Mouse (Mus musculus) olfactory bulb, adult 2 months (tissue): ENCODE data around the gene Mrpl39.

Experiments used
- CTCF ChIP-seq: fragments of 200-500 bp; IDR thresholded peaks from 2 replicates; pipeline ENCODE4 v1.5.1; 2012; ENCODE audit warnings: low read depth, mild to moderate bottlenecking, low read length, moderate library complexity; ENCODE audit not compliant: insufficient read depth
- POLR2A ChIP-seq: fragments of 200-500 bp; IDR thresholded peaks from 2 replicates; pipeline ENCODE4 v1.6.1; 2012; ENCODE audit warnings: mild to moderate bottlenecking, low read depth, low read length, moderate library complexity; ENCODE audit not compliant: insufficient read depth

- TF ChIP-seq POLR2A (no peak), CTCF (no peak)
These were observed 32.4 kb upstream of the Mrpl39 start for GRCm38 (mm10) chr16:84767956-84768355.
